Mouse (Mus musculus) midbrain, postnatal 0 days (tissue): Measurements from ENCODE around the gene Gm8300. TPM values are rescaled to one million over a fixed set of nuclear protein-coding genes. Genes with fewer than 3 reads are reported as not detected.
"Not testable (repeated sequence)": the region's sequence is repeated elsewhere in the genome, so short reads cannot be mapped to it uniquely, and the experiment has no call there.

Source experiments
- ATAC-seq: fragments of 200-750 bp; cut with Nextera tagmentation; 2 replicates; pipeline ENCODE4 v1.8.0; 2017; ENCODE audit warnings: moderate number of reproducible peaks, mild to moderate bottlenecking, moderate TSS enrichment, moderate library complexity; ENCODE audit not compliant: low FRiP score
- DNase-seq: peaks from one replicate; pipeline ENCODE4 v3.0.0-alpha.2; 2015; ENCODE audit warnings: low spot score
- H3K27ac ChIP-seq: fragments of 300-500 bp; sonication (generic); 2 replicates; pipeline ENCODE4 v1.5.1; 2014; ENCODE audit warnings: low read depth, mild to moderate bottlenecking, low read length, mixed read lengths
- H3K27me3 ChIP-seq: fragments of 300-500 bp; sonication (generic); 2 replicates; pipeline ENCODE4 v1.6.1; 2014; ENCODE audit warnings: low read length, control low read depth, mixed read lengths; ENCODE audit not compliant: insufficient read depth
- H3K36me3 ChIP-seq: fragments of 300-500 bp; sonication (generic); 2 replicates; pipeline ENCODE4 v1.6.1; 2014; ENCODE audit warnings: low read length, control low read depth, mixed read lengths; ENCODE audit not compliant: insufficient read depth
- H3K4me1 ChIP-seq: fragments of 300-500 bp; sonication (generic); 2 replicates; pipeline ENCODE4 v1.6.1; 2014; ENCODE audit warnings: mild to moderate bottlenecking, control low read depth, antibody characterized with exemption, low read length, mixed read lengths; ENCODE audit not compliant: insufficient read depth
- H3K4me2 ChIP-seq: fragments of 300-500 bp; sonication (generic); 2 replicates; pipeline ENCODE4 v1.6.1; 2014; ENCODE audit warnings: low read depth, mild to moderate bottlenecking, low read length, mixed read lengths; ENCODE audit not compliant: poor library complexity, severe bottlenecking
- H3K4me3 ChIP-seq: fragments of 300-500 bp; sonication (generic); 2 replicates; pipeline ENCODE4 v1.5.1; 2014; ENCODE audit warnings: low read depth, mild to moderate bottlenecking, low read length, moderate library complexity
- H3K9ac ChIP-seq: fragments of 300-500 bp; sonication (generic); replicated peaks from 2 replicates; pipeline ENCODE4 v1.6.1; 2014; ENCODE audit warnings: mild to moderate bottlenecking, low read length, moderate library complexity, mixed read lengths; ENCODE audit not compliant: poor library complexity, severe bottlenecking
- H3K9me3 ChIP-seq: fragments of 300-500 bp; sonication (generic); 2 replicates; pipeline ENCODE4 v1.6.1; 2016; ENCODE audit warnings: low read length, control low read depth
- CTCF ChIP-seq: IDR thresholded peaks from 2 replicates; pipeline ENCODE4 v1.5.1; 2016; ENCODE audit warnings: antibody characterized with exemption, mild to moderate bottlenecking
- WGBS: fragments of 180-500 bp; shearing (Covaris S2); extraction: QIAGEN DNeasy Blood & Tissue Kit; methylation state at CpG from one replicate; pipeline ENCODE4 v1.1.7; 2014; 5-methylcytosine and 5-hydroxymethylcytosine counted together
- polyA plus RNA-seq: library from polyadenylated mRNA; unstranded; fragments of >200 nt; fragmentation: Nextera tagmentation; extraction: Ambion mirVana; gene quantifications from 2 replicates; pipeline ENCODE4 v1.2.1, GENCODE M21; 2015
- total RNA-seq: library from RNA; depleted of rRNA; stranded (reverse); fragments of >200 nt; gene quantifications from 2 replicates; pipeline ENCODE4 v1.2.3, GENCODE M21; 2014; rRNA removed

Gm8300 gene
- not detected in 2 replicates for total RNA-seq
- polyA plus RNA-seq = not detected in 2 replicates

DNA sequence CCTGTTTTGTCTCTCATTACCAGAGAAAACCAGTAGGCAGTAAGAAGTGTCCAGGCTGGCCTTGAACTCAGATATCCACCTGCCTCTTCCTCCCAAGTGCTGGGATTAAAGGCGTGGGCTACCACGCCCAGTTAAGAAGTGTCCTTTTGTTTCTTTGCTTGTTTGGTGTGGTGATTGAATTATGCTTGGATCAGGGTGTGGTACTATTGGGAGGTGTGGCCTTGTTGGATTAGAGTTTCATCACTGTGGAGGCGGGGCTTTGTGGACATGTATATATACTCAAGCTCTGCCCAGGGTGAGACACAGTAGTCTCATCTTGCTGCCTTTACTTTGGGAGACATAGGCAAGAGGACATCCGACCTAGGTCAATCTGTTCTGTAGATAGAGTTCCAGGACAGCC, at the start of gene Gm8300:
TSS of gene Gm8300 (plus strand) at position 301 of the 400 bp plus-strand sequence.
- H3K4me3 ChIP-seq, DNase-seq, H3K36me3 ChIP-seq, H3K27me3 ChIP-seq, H3K4me1 ChIP-seq, H3K27ac ChIP-seq, H3K9me3 ChIP-seq, H3K4me2 ChIP-seq, ATAC-seq, H3K9ac ChIP-seq: not testable (repeated sequence)
- 85% methylated on average over 4 of the region's 4 CpGs for WGBS

DNA sequence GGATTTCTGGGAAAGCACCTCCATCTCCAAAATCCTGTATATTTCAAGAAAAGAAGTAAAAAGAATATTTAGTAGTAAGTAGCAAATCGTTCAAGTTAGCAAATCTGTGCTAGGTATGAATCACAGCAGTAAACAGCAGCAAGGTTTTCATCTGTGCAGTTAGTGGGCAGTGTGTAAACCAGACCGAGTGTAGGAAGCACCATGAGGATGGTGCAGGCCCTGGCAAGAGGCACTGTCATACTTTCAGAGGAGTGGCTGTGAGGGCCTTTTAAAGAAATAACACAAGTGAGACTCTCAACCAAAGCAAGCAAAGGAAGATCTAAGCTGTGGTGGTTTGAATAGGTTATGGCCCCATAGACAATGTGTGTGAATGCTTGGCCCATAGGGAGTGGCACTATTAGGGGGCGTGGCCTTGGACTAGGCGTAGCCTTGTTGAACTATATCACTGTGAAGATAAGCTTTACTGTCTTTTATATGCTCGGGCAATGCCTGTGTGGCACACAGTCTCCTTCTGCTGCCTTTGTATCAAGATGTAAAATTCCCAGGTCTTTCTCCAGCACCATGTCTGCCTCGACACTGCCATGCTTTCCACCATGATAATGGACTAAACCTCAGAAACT, 49.3 kb upstream of the Gm8300 start:
- no peak for TF ChIP-seq CTCF
- Histone ChIP-seq H3K9me3 (no peaks in the 10 kb centered on the region), H3K4me1 (no peaks in the 10 kb centered on the region), H3K9ac (no peak overlapping the region), H3K36me3 (peaks cover 26% of the 10 kb centered on the region), H3K4me2 (no peak overlapping the region), H3K27ac (no peak overlapping the region), H3K27me3 (no peaks in the 10 kb centered on the region), H3K4me3 (no peak overlapping the region)
- DNase-seq (no peak), ATAC-seq (no peak)
- WGBS = 92% methylated on average over 6 of the region's 6 CpGs

DNA sequence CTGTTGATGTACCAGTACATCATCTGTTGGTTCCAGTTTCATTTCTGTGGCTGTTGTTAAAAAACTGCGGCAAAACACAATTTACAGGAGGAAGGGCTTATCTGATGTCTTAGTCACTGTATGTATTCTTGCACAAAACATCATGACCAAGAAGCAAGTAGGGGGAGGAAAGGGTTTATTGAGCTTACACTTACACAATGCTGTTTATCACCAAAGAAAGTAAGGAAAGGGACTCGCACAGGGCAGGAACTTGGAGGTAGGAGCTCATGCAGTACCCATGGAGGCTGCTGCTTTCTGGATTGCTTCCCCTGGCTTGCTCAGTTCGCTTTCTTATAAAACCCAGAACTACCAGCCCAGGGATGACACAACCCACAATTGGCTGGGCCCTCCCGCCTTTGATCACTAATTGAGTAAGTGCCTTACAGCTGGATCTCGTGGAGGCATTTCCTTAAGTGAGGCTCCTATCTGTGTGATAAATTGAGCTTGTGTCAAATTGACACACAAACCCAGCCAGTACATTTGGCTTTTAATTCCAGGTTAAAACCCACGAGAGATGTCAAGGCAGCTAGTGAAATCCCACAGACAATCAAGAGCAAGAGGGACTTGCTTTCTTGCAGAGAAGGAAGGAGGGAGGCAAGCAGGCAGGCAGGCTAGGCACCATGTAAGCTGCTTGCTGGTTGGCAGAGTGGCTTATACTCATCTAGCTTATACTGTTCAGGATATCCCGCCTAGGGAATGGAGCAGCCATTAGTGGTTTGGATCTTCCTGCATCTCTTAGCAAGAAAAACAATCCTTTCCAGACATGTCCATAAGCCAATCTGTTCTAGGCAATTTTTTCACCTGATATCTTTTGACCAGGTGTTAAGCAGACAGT, 43.6 kb upstream of the Gm8300 start:
- Histone ChIP-seq H3K4me2 (peak overlapping the region; percentile 56; the same call in 1 of the 2 replicates), H3K36me3 (0 out of 2 replicates have a peak, but pooled peaks cover 5% of the 10 kb centered on the region), H3K9me3 (no peaks in the 10 kb centered on the region), H3K9ac (0 out of 2 replicates have a peak overlapping the region, but pooled peaks have one; percentile 24), H3K27me3 (no peaks in the 10 kb centered on the region), H3K4me3 (no peak overlapping the region), H3K27ac (no peak overlapping the region), H3K4me1 (peaks cover 4% of the 10 kb centered on the region; the same call in 1 of the 2 replicates)
- ATAC-seq = no peak
- no peak for TF ChIP-seq CTCF
- WGBS = 75% methylated on average over 7 of the region's 7 CpGs
- DNase-seq = no peak

DNA sequence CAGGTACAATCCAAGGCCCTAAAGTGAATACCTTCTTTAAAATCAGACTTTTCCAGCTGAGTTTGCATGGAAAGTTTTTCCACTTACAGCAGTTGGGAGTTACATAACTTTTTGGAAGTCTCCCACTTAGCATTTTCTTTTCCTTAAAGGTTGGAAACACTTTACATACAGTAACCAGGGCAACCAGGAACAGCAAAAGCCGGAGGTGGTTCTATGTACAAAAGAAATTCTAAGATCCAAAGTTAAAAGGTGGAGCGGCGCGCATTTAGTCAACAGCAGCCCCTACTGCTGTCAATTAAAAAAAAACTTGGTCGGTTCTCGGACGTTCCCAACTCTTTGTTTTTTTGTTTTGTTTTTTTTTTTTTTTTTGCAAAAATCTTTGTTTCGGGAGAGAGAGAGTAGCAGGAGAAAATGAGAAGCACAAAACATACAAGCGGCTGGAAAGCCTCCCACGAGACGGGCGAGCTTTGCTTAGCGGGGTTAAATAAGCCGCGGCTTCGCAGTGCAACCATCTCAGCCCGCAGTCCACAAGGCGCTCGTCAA, 42.6 kb upstream of the Gm8300 start:
- 0% methylated on average over 19 of the region's 19 CpGs for WGBS
- DNase-seq (peak; percentile 12), ATAC-seq (no peak)
- TF ChIP-seq CTCF = no peak
- H3K9ac ChIP-seq = peak overlapping the region; percentile 77
- peak overlapping the region; percentile 93 for H3K27ac ChIP-seq
- no peaks in the 10 kb centered on the region for H3K9me3 ChIP-seq
- 0 out of 2 replicates have a peak, but pooled peaks cover 5% of the 10 kb centered on the region for H3K36me3 ChIP-seq
- H3K4me3 ChIP-seq = peak overlapping the region; percentile 80
- H3K4me2 ChIP-seq = peak overlapping the region; percentile 56
- peaks cover 4% of the 10 kb centered on the region; the same call in 1 of the 2 replicates for H3K4me1 ChIP-seq
- H3K27me3 ChIP-seq = no peaks in the 10 kb centered on the region

DNA sequence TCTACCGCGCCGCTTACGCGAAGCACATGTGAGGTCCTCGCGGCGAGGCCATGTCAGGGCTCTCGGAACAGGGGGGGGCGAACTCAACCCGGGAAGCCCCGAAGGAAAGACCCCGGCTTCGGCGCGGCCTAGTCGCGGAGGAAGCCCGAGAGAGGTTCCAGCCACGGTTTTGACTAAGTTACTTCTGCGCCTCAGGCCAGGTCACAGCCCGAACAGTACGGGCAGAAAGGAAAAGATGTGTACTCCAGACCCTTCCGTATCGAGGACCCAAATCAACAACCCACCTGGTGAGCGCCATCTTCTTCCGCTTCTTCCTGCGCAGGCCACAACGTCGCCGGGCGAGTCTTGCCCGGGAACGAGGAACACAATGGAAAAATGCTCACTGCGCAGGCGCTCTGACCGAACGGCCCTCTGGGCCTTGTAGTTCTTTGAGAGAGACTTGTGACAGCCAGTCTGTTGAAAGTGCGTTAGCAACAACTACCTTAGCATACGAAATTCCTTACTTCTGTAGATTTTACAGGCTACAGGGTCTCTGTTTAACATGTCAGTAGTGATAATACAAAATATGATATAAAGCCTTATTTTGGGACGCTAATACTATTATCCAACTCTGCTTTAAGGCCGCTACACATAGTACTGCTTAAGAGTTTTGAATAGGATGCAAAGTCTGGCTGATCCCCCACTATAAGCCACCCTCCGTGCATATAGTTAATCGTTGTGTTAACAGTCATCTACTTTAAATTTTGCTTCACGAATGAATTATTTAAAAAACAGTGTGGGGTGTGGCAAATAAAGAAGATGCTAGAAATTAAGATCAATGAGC, 41.9 kb upstream of the Gm8300 start, which contains the start of gene Snw1:
TSS of gene Snw1 (minus strand) at position 311 of the 823 bp plus-strand sequence.
- DNase-seq = peak; percentile 98
- no peaks in the 10 kb centered on the region for H3K9me3 ChIP-seq
- H3K36me3 ChIP-seq = 0 out of 2 replicates have a peak, but pooled peaks cover 5% of the 10 kb centered on the region
- H3K9ac ChIP-seq = peak within 1 kb of the TSS; percentile 77
- peak within 1 kb of the TSS; percentile 93 for H3K27ac ChIP-seq
- peak within 1 kb of the TSS; percentile 56 for H3K4me2 ChIP-seq
- WGBS = 2% methylated on average over 45 of the region's 45 CpGs
- peak within 1 kb of the TSS; percentile 80 for H3K4me3 ChIP-seq
- 0 out of 2 replicates have a peak, but pooled peaks have one; percentile 6 for TF ChIP-seq CTCF
- peaks cover 4% of the 10 kb centered on the region; the same call in 1 of the 2 replicates for H3K4me1 ChIP-seq
- peak; percentile 96 for ATAC-seq
- H3K27me3 ChIP-seq = no peaks in the 10 kb centered on the region
